Mouse (Mus musculus): ENCODE results near the gene Mttp. TPM values are rescaled to one million over a fixed set of nuclear protein-coding genes. Genes with fewer than 3 reads are reported as not detected.

The Mttp gene
- polyA plus RNA-seq (2012; fragmentation: generic; extraction: Trizol), result 1 to 10 TPM in 1 of 2 experiments, under 1 TPM in 1; 0.73 to 2.6 TPM

GRCm38 (mm10) chr3:138144642-138145171 lies at the start of gene Mttp:
Mttp (minus strand) TSS chr3:138144968.

GRCm38 (mm10) chr3:138193683-138194302 lies 49.0 kb upstream of the Mttp start, which contains the start of gene 4930579F01Rik:
4930579F01Rik (minus strand) TSS chr3:138193825.

GRCm38 (mm10) chr3:138143315-138144059 lies 1.3 kb downstream of the Mttp start, which contains the start of gene Trmt10a:
Trmt10a (plus strand) TSS chr3:138143448.

GRCm38 (mm10) chr3:138067288-138067687 lies 77.5 kb downstream of the Mttp start, which contains the start of gene Gm5105:
Gm5105 (minus strand) TSS chr3:138067388.

GRCm38 (mm10) chr3:138064732-138065645 lies 79.8 kb downstream of the Mttp start, which contains the start of gene 1110002E22Rik:
1110002E22Rik (plus strand) TSS chr3:138065052.

Other genes starting within 250 kb of the Mttp start
- 10 to 100 TPM in 1 of 2 experiments, 1 to 10 TPM in 1; 6.6 to 34.7 TPM for gene Lamtor3, start 226.5 kb downstream of the Mttp start, polyA plus RNA-seq (2012; fragmentation: generic; extraction: Trizol)
- 1 to 10 TPM; 1.5 to 4.4 TPM for gene Dapp1, start 163.4 kb downstream of the Mttp start, polyA plus RNA-seq (2012; fragmentation: generic; extraction: Trizol)
- gene 1110002E22Rik, start 79.9 kb downstream of the Mttp start, polyA plus RNA-seq (2012; fragmentation: generic; extraction: Trizol), result under 1 TPM in 1 of 2 experiments, not detected in 1; 0.01 TPM
- under 1 TPM in 1 of 2 experiments, not detected in 1; 0.12 TPM for gene Gm5105, start 77.6 kb downstream of the Mttp start, polyA plus RNA-seq (2012; fragmentation: generic; extraction: Trizol)
- 1 to 10 TPM; 2.1 to 2.6 TPM for gene Trmt10a, start 1.5 kb downstream of the Mttp start, polyA plus RNA-seq (2012; fragmentation: generic; extraction: Trizol)
- gene 4930579F01Rik, start 48.9 kb upstream of the Mttp start, polyA plus RNA-seq (2012; fragmentation: generic; extraction: Trizol), result not detected
- gene Adh7, start 72.8 kb upstream of the Mttp start, polyA plus RNA-seq (2012; fragmentation: generic; extraction: Trizol), result 10 to 100 TPM in 1 of 2 experiments, 1 to 10 TPM in 1; 1.9 to 11.7 TPM
- gene Adh1, start 116.0 kb upstream of the Mttp start, polyA plus RNA-seq (2012; fragmentation: generic; extraction: Trizol), result 1 to 10 TPM in 1 of 2 experiments, under 1 TPM in 1; 0.26 to 9.7 TPM
- gene Adh6a, start 168.3 kb upstream of the Mttp start, polyA plus RNA-seq (2012; fragmentation: generic; extraction: Trizol), result not detected
- not detected for gene Adh6b, start 196.8 kb upstream of the Mttp start, polyA plus RNA-seq (2012; fragmentation: generic; extraction: Trizol)

Measured in C3H10T1/2 (cell line).